Mouse (Mus musculus) hindbrain, embryonic 11.5 days (tissue): ENCODE data around the gene Enpep. TPM values are rescaled to one million over a fixed set of nuclear protein-coding genes. Genes with fewer than 3 reads are reported as not detected.

Experiments used
- ATAC-seq: fragments of 200-750 bp; cut with Nextera tagmentation; 2 replicates; pipeline ENCODE4 v1.8.0; 2017; ENCODE audit warnings: mild to moderate bottlenecking, moderate TSS enrichment, moderate library complexity; ENCODE audit not compliant: low FRiP score
- DNase-seq: peaks from one replicate; pipeline ENCODE4 v3.0.0-alpha.2; 2015; ENCODE audit warnings: low spot score
- H3K27ac ChIP-seq: fragments of 300-500 bp; sonication (generic); 2 replicates; pipeline ENCODE4 v1.5.1; 2014; ENCODE audit warnings: mild to moderate bottlenecking, low read depth, low read length
- H3K27me3 ChIP-seq: fragments of 300-500 bp; sonication (generic); 2 replicates; pipeline ENCODE4 v1.6.1; 2014; ENCODE audit warnings: mild to moderate bottlenecking, low read length, moderate library complexity, mixed read lengths; ENCODE audit not compliant: control insufficient read depth, insufficient read depth
- H3K36me3 ChIP-seq: fragments of 300-500 bp; sonication (generic); 2 replicates; pipeline ENCODE4 v1.6.1; 2014; ENCODE audit warnings: mild to moderate bottlenecking, low read length, moderate library complexity, mixed read lengths; ENCODE audit not compliant: control insufficient read depth, insufficient read depth
- H3K4me1 ChIP-seq: fragments of 300-500 bp; sonication (generic); replicated peaks from 2 replicates; pipeline ENCODE4 v1.6.1; 2014; ENCODE audit warnings: low read length, mixed read lengths; ENCODE audit not compliant: control insufficient read depth, insufficient read depth
- H3K4me2 ChIP-seq: fragments of 300-500 bp; sonication (generic); replicated peaks from 2 replicates; pipeline ENCODE4 v1.6.1; 2014; ENCODE audit warnings: mild to moderate bottlenecking, low read depth, low read length
- H3K4me3 ChIP-seq: fragments of 300-500 bp; sonication (generic); 2 replicates; pipeline ENCODE4 v1.5.1; 2014; ENCODE audit warnings: low read depth, low read length
- H3K9ac ChIP-seq: fragments of 300-500 bp; sonication (generic); 2 replicates; pipeline ENCODE4 v1.6.1; 2014; ENCODE audit warnings: low read depth, low read length
- H3K9me3 ChIP-seq: fragments of 300-500 bp; sonication (generic); 2 replicates; pipeline ENCODE4 v1.6.1; 2016; ENCODE audit warnings: low read length; ENCODE audit not compliant: control insufficient read depth
- WGBS: fragments of 180-500 bp; shearing (Covaris S2); extraction: QIAGEN DNeasy Blood & Tissue Kit; methylation state at CpG from one replicate; pipeline ENCODE4 v1.1.7; 2014; 5-methylcytosine and 5-hydroxymethylcytosine counted together
- polyA plus RNA-seq: library from polyadenylated mRNA; unstranded; fragments of >200 nt; fragmentation: Nextera tagmentation; extraction: Ambion mirVana; gene quantifications from 2 replicates; pipeline ENCODE4 v1.2.1, GENCODE M21; 2014

The Enpep gene
- polyA plus RNA-seq, 1 experiment from 2014 or later, result 0.49 TPM

GRCm38 (mm10) chr3:129321585-129321984, 10.9 kb downstream of the Enpep start:
- DNase-seq (no peak), ATAC-seq (no peak)
- H3K27me3 ChIP-seq, result no peaks in the 10 kb centered on the region
- no peak overlapping the region for H3K4me2 ChIP-seq
- 76% methylated on average over 6 of the region's 6 CpGs for WGBS
- no peaks in the 10 kb centered on the region for H3K4me1 ChIP-seq
- H3K36me3 ChIP-seq, result no peaks in the 10 kb centered on the region
- no peak overlapping the region for H3K27ac ChIP-seq
- no peak overlapping the region for H3K4me3 ChIP-seq
- no peak overlapping the region for H3K9ac ChIP-seq
- H3K9me3 ChIP-seq, result no peaks in the 10 kb centered on the region

DNA sequence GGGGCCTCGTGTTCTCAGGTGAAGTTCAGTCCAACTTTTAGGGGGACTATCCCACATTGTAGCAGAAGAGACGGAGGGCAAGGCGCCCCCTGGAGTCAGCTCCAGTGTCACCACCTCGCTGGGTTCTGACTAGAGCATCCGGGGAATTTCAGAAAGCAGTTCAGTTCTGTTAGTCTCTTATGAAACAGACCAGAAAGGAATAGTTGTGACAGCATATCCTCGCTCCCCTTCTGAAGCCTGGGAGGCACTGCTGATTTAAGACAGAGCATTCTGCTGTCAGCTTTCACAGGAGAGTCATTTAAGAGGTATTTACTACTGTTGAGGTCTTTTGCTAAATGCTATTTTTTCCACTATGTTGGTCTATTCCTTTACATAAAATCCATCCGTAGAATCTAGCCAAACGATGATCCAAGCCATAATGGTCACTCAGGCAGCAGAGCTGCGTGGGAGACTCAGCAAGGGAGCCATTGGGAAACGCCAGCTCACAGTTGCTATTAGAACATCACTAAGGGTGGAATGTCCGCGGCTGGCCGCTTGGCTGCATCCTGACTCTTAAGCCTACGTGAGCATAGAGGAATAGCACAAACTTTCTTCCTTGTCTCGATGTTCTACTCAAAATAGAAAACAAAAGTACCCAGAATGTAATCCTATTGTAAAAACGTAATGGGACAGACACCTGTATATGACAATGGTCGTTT, 15.3 kb downstream of the Enpep start:
- no peaks in the 10 kb centered on the region for H3K27me3 ChIP-seq
- no peaks in the 10 kb centered on the region for H3K36me3 ChIP-seq
- H3K4me3 ChIP-seq, result no peak overlapping the region
- H3K27ac ChIP-seq, result no peak overlapping the region
- 79% methylated on average over 17 of the region's 17 CpGs for WGBS
- no peaks in the 10 kb centered on the region for H3K9me3 ChIP-seq
- no peak overlapping the region for H3K4me2 ChIP-seq
- ATAC-seq, result no peak
- H3K4me1 ChIP-seq, result no peaks in the 10 kb centered on the region
- no peak for DNase-seq
- no peak overlapping the region for H3K9ac ChIP-seq

GRCm38 (mm10) chr3:129313671-129314415, 18.7 kb downstream of the Enpep start:
- Histone ChIP-seq H3K4me1 (no peaks in the 10 kb centered on the region), H3K4me3 (no peak overlapping the region), H3K36me3 (no peaks in the 10 kb centered on the region), H3K9ac (no peak overlapping the region), H3K27me3 (no peaks in the 10 kb centered on the region), H3K4me2 (no peak overlapping the region), H3K27ac (no peak overlapping the region), H3K9me3 (no peaks in the 10 kb centered on the region)
- ATAC-seq (no peak), DNase-seq (no peak)
- WGBS, result 89% methylated on average over 7 of the region's 7 CpGs

- H3K4me2 ChIP-seq, result no peak overlapping the region
- WGBS, result 84% methylated on average over 2 of the region's 2 CpGs
- H3K4me3 ChIP-seq, result no peak overlapping the region
- H3K9me3 ChIP-seq, result no peaks in the 10 kb centered on the region
- no peaks in the 10 kb centered on the region for H3K4me1 ChIP-seq
- no peaks in the 10 kb centered on the region for H3K36me3 ChIP-seq
- no peak overlapping the region for H3K27ac ChIP-seq
- H3K9ac ChIP-seq, result no peak overlapping the region
- DNase-seq (no peak), ATAC-seq (no peak)
- H3K27me3 ChIP-seq, result no peaks in the 10 kb centered on the region
These were observed 19.3 kb downstream of the Enpep start for GRCm38 (mm10) chr3:129313221-129313620.

DNA sequence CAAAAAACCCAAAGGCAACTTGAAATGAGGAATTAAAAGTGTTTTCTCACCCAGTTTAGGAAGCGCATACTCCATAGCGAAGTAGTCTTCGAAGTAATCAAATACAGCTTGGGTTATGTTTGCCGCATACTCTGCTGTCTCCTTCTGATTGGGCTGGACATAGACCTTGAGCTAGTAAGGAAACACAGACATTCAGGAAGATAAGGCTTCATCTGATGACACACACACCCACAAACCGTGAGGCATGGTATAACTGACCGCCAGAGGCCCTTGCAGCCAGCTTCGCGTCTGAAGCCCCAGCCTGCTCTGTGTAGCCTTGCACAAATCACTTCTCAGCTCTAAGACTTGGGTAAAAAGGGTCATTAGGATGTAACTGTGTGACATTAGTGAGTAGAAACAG, 20.0 kb downstream of the Enpep start:
- Histone ChIP-seq H3K4me3 (no peak overlapping the region), H3K9me3 (no peaks in the 10 kb centered on the region), H3K27ac (no peak overlapping the region), H3K4me2 (no peak overlapping the region), H3K9ac (no peak overlapping the region), H3K4me1 (no peaks in the 10 kb centered on the region), H3K36me3 (no peaks in the 10 kb centered on the region), H3K27me3 (no peaks in the 10 kb centered on the region)
- DNase-seq (no peak), ATAC-seq (no peak)
- 95% methylated on average over 8 of the region's 8 CpGs for WGBS

- Histone ChIP-seq H3K4me1 (no peaks in the 10 kb centered on the region), H3K4me3 (no peak overlapping the region), H3K9ac (no peak overlapping the region), H3K36me3 (no peaks in the 10 kb centered on the region), H3K27me3 (no peaks in the 10 kb centered on the region), H3K4me2 (no peak overlapping the region), H3K27ac (no peak overlapping the region), H3K9me3 (no peaks in the 10 kb centered on the region)
- WGBS, result 83% methylated on average over 8 of the region's 8 CpGs
- ATAC-seq (no peak), DNase-seq (no peak)
These were observed 20.6 kb downstream of the Enpep start for GRCm38 (mm10) chr3:129311951-129312350.

- H3K9ac ChIP-seq, result no peak overlapping the region
- WGBS, result 81% methylated on average over 5 of the region's 5 CpGs
- no peaks in the 10 kb centered on the region for H3K36me3 ChIP-seq
- DNase-seq (no peak), ATAC-seq (no peak)
- H3K27ac ChIP-seq, result no peak overlapping the region
- no peaks in the 10 kb centered on the region for H3K9me3 ChIP-seq
- no peak overlapping the region for H3K4me3 ChIP-seq
- H3K4me1 ChIP-seq, result no peaks in the 10 kb centered on the region
- no peaks in the 10 kb centered on the region for H3K27me3 ChIP-seq
- H3K4me2 ChIP-seq, result no peak overlapping the region
These were observed 22.6 kb downstream of the Enpep start for GRCm38 (mm10) chr3:129309926-129310325.

DNA sequence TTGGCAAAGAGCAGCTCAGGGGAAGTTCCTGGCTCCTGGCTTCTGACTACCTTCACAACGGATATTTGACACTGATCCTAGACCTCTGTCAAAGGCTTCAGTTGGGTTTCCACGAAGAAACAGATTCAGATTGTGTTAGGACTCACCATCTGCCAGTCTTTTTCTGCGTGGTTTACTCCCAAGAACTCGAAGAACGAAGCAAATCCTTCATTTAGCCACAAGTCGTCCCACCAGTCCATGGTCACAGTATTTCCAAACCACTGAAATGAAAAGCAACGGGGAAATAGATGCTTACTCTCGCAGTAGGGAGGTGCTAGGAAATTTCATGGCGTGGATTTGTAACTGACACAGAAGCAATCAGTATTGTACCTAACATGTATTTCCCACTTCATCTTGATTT, 23.6 kb downstream of the Enpep start:
- no peak for ATAC-seq
- 75% methylated on average over 9 of the region's 9 CpGs for WGBS
- no peak overlapping the region for H3K9ac ChIP-seq

More for the DNA sequence above, 23.6 kb downstream of the Enpep start:
- Histone ChIP-seq H3K36me3 (no peaks in the 10 kb centered on the region), H3K4me2 (no peak overlapping the region), H3K27me3 (no peaks in the 10 kb centered on the region), H3K4me3 (no peak overlapping the region), H3K4me1 (no peaks in the 10 kb centered on the region), H3K27ac (no peak overlapping the region), H3K9me3 (no peaks in the 10 kb centered on the region)
- no peak for DNase-seq
